Comparison of ENCODE assay signal across 28 mouse cellular contexts in genomic region chr16:75894263-75894901, GRCm38 (mm10).
DNase-seq lines count a peak whose midpoint lies in the region; ATAC-seq and TF ChIP-seq lines count a peak whose summit lies in the region.
"Had no signal": no experiment of that assay in that cellular context is flagged by ENCODE, and none has a peak within 500 bp of the region (broad histone marks: within the 10 kb centered on the region; RNA-seq: fewer than 3 reads in every experiment).

No protein-coding gene starts in this region.

- ATAC-seq in CD4-positive, CD25-positive, alpha-beta regulatory T cell, adult 4 months = peak; percentile 76
- ATAC-seq in monocyte, adult 5-6 weeks (replicated peaks; ENCODE audit: insufficient number of reproducible peaks, low FRiP score, low TSS enrichment, poor library complexity, severe bottlenecking) = peak; percentile 70
- ATAC-seq in hindbrain, postnatal 0 days = no peak
- ATAC-seq in intestine, postnatal 0 days = no peak
- ATAC-seq in kidney, embryonic 16.5 days (ENCODE audit: low FRiP score, low TSS enrichment) = no peak
- ATAC-seq: forebrain, embryonic 14.5 days; forebrain, postnatal 0 days had no signal

- DNase-seq in R1 (ENCODE audit: low read depth, low spot score) = peak; percentile 7
- DNase-seq in brain, adult 2 months (ENCODE audit: low read depth, low spot score) = peak; percentile 8
- DNase-seq in cerebellum, adult 9-10 months = no peak
- no peak for DNase-seq in hindbrain, postnatal 0 days (ENCODE audit: low spot score)
- DNase-seq: adrenal gland, adult 8-10 months; adrenal gland, postnatal 25 days; cerebellum, adult 18-20 months; cerebellum, adult 9-11 months; cerebellum, postnatal 25 days; forebrain, postnatal 0 days; gastrocnemius, adult 2 months; gastrocnemius, postnatal 14 days; heart, adult 11 months; heart, postnatal 10 days; heart, postnatal 36 days; kidney, adult 11 months had no signal

- H3K9me3 ChIP-seq in hindbrain, postnatal 0 days (ENCODE audit: low read length) = no peaks in the 10 kb centered on the region
- H3K9me3 ChIP-seq in intestine, postnatal 0 days (ENCODE audit: control insufficient read depth) = no peaks in the 10 kb centered on the region
- H3K9me3 ChIP-seq in kidney, embryonic 16.5 days (ENCODE audit: low read length) = no peaks in the 10 kb centered on the region
- H3K9me3 ChIP-seq: embryonic facial prominence, embryonic 12.5 days; embryonic facial prominence, embryonic 15.5 days; heart, embryonic 15.5 days; hindbrain, embryonic 10.5 days; hindbrain, embryonic 13.5 days had no signal

- no peak for TF ChIP-seq CTCF in hindbrain, postnatal 0 days (IDR thresholded peaks at IDR 0.05; ENCODE audit: low read depth)
- TF ChIP-seq CTCF in intestine, postnatal 0 days (IDR thresholded peaks at IDR 0.05; ENCODE audit: low read depth) = no peak

- no peaks in the 10 kb centered on the region for H3K27me3 ChIP-seq in hindbrain, postnatal 0 days (ENCODE audit: insufficient read depth, low read length)
- H3K27me3 ChIP-seq in intestine, postnatal 0 days (replicated peaks; ENCODE audit: control insufficient read depth, insufficient read depth, low read length) = no peaks in the 10 kb centered on the region
- no peaks in the 10 kb centered on the region for H3K27me3 ChIP-seq in kidney, embryonic 16.5 days (ENCODE audit: insufficient read depth, low read length)
- H3K27me3 ChIP-seq: CH12.LX; embryonic facial prominence, embryonic 12.5 days; embryonic facial prominence, embryonic 15.5 days; heart, embryonic 15.5 days; hindbrain, embryonic 13.5 days had no signal

- H3K36me3 ChIP-seq in hindbrain, postnatal 0 days (ENCODE audit: insufficient read depth, low read length) = no peaks in the 10 kb centered on the region
- H3K36me3 ChIP-seq in intestine, postnatal 0 days (ENCODE audit: control insufficient read depth, insufficient read depth) = no peaks in the 10 kb centered on the region
- H3K36me3 ChIP-seq in kidney, embryonic 16.5 days (ENCODE audit: insufficient read depth, low read length) = no peaks in the 10 kb centered on the region
- H3K36me3 ChIP-seq: embryonic facial prominence, embryonic 12.5 days; embryonic facial prominence, embryonic 15.5 days; heart, embryonic 15.5 days; hindbrain, embryonic 10.5 days; hindbrain, embryonic 13.5 days had no signal

- H3K27ac ChIP-seq in hindbrain, postnatal 0 days = no peak overlapping the region
- H3K27ac ChIP-seq in intestine, postnatal 0 days (ENCODE audit: low read depth, low read length) = no peak overlapping the region
- no peak overlapping the region for H3K27ac ChIP-seq in kidney, embryonic 16.5 days (ENCODE audit: low read length)
- H3K27ac ChIP-seq: embryonic facial prominence, embryonic 12.5 days; embryonic facial prominence, embryonic 15.5 days; gastrocnemius, adult 2 months; heart, embryonic 15.5 days; hindbrain, embryonic 10.5 days; hindbrain, embryonic 13.5 days had no signal

- H3K4me3 ChIP-seq in hindbrain, postnatal 0 days (ENCODE audit: low read length) = no peak overlapping the region
- no peak overlapping the region for H3K4me3 ChIP-seq in intestine, postnatal 0 days (ENCODE audit: low read depth, low read length)
- no peak overlapping the region for H3K4me3 ChIP-seq in kidney, embryonic 16.5 days (ENCODE audit: low read length)
- H3K4me3 ChIP-seq: embryonic facial prominence, embryonic 12.5 days; embryonic facial prominence, embryonic 15.5 days; gastrocnemius, adult 2 months; heart, embryonic 15.5 days; hindbrain, embryonic 10.5 days; hindbrain, embryonic 13.5 days had no signal

- H3K4me1 ChIP-seq in hindbrain, postnatal 0 days (ENCODE audit: insufficient read depth, low read length) = no peaks in the 10 kb centered on the region
- H3K4me1 ChIP-seq in intestine, postnatal 0 days (replicated peaks; ENCODE audit: control insufficient read depth, insufficient read depth, low read length) = no peaks in the 10 kb centered on the region
- H3K4me1 ChIP-seq in kidney, embryonic 16.5 days (ENCODE audit: insufficient read depth, low read length) = no peaks in the 10 kb centered on the region
- H3K4me1 ChIP-seq: embryonic facial prominence, embryonic 12.5 days; embryonic facial prominence, embryonic 15.5 days; heart, embryonic 15.5 days; hindbrain, embryonic 10.5 days; hindbrain, embryonic 13.5 days had no signal

- no peak overlapping the region for H3K4me2 ChIP-seq in hindbrain, postnatal 0 days (ENCODE audit: low read depth, low read length)
- no peak overlapping the region for H3K4me2 ChIP-seq in intestine, postnatal 0 days (replicated peaks; ENCODE audit: low read depth)
- H3K4me2 ChIP-seq in kidney, embryonic 16.5 days (replicated peaks; ENCODE audit: low read depth, low read length) = no peak overlapping the region
- H3K4me2 ChIP-seq: embryonic facial prominence, embryonic 12.5 days; embryonic facial prominence, embryonic 15.5 days; heart, embryonic 11.5 days; heart, embryonic 15.5 days; hindbrain, embryonic 13.5 days had no signal

- H3K9ac ChIP-seq in hindbrain, postnatal 0 days (replicated peaks; ENCODE audit: low read length) = no peak overlapping the region
- no peak overlapping the region for H3K9ac ChIP-seq in intestine, postnatal 0 days (ENCODE audit: low read depth, low read length)
- no peak overlapping the region for H3K9ac ChIP-seq in kidney, embryonic 16.5 days (replicated peaks; ENCODE audit: low read length)
- H3K9ac ChIP-seq: embryonic facial prominence, embryonic 12.5 days; embryonic facial prominence, embryonic 15.5 days; forebrain, postnatal 0 days; heart, embryonic 15.5 days; hindbrain, embryonic 13.5 days had no signal

- WGBS in hindbrain, postnatal 0 days = 86% methylated on average over 5 of the region's 5 CpGs
- 80% methylated on average over 5 of the region's 5 CpGs for WGBS in intestine, postnatal 0 days
- 86% methylated on average over 5 of the region's 5 CpGs for WGBS in kidney, embryonic 16.5 days

Comparison
In these comparisons a context has a peak if more than half of its experiments do, and no peak if none do; other contexts are left out.
1. ATAC-seq: peak in CD4-positive, CD25-positive, alpha-beta regulatory T cell, adult 4 months (single experiment) and monocyte, adult 5-6 weeks (single experiment); none in hindbrain, postnatal 0 days (single experiment), intestine, postnatal 0 days (single experiment) and kidney, embryonic 16.5 days (single experiment).
2. DNase-seq: peak in R1 (single experiment) and brain, adult 2 months (single experiment); none in cerebellum, adult 9-10 months (single experiment) and hindbrain, postnatal 0 days (single experiment).